Mouse (Mus musculus): ENCODE measurements around the gene C730034F03Rik.

DNA sequence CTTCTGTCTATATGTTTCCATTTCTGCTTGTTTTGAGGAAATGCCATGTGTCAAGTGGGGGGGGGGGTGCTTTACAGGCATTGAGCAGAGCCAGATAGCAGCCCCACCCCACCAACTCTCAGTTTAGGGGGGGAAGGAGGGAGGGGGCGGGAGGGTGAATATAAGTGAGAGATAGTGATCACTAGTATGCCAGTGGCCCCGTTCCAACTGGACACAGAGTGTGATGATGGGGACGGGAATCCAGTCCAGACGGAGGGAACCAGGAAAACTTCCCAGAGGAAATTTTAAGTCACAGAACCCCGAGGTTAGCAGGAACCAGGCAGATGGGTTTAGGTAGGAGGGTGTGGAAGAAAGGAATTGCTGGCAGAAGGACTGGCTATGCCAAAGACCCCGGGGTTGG lies 26.3 kb downstream of the C730034F03Rik start:
- TF ChIP-seq CTCF (conservative IDR thresholded peaks at IDR 0.05; ENCODE audit: insufficient read depth, insufficient read length, low read depth, low read length), result no peak
- TF ChIP-seq POLR2A (IDR thresholded peaks at IDR 0.05; ENCODE audit: low read depth, low read length), result no peak
